Mouse (Mus musculus) heart, embryonic 11.5 days (tissue): Measurements from ENCODE around the gene Dusp1. TPM values are rescaled to one million over a fixed set of nuclear protein-coding genes. Genes with fewer than 3 reads are reported as not detected.

Source experiments
- ATAC-seq: fragments of 200-750 bp; cut with Nextera tagmentation; replicated peaks from 2 replicates; pipeline ENCODE4 v1.8.0; 2017; ENCODE audit warnings: moderate library complexity; ENCODE audit not compliant: insufficient number of reproducible peaks, low FRiP score, low TSS enrichment
- H3K27ac ChIP-seq: fragments of 300-500 bp; sonication (generic); 2 replicates; pipeline ENCODE4 v1.5.1; 2014; ENCODE audit warnings: mild to moderate bottlenecking, low read depth, low read length
- H3K27me3 ChIP-seq: fragments of 300-500 bp; sonication (generic); 2 replicates; pipeline ENCODE4 v1.6.1; 2014; ENCODE audit warnings: mild to moderate bottlenecking, low read length, mixed read lengths; ENCODE audit not compliant: control insufficient read depth, insufficient read depth
- H3K36me3 ChIP-seq: fragments of 300-500 bp; sonication (generic); 2 replicates; pipeline ENCODE4 v1.6.1; 2014; ENCODE audit warnings: mild to moderate bottlenecking, low read length, moderate library complexity, mixed read lengths; ENCODE audit not compliant: control insufficient read depth, insufficient read depth
- H3K4me1 ChIP-seq: fragments of 300-500 bp; sonication (generic); 2 replicates; pipeline ENCODE4 v1.6.1; 2014; ENCODE audit warnings: low read length; ENCODE audit not compliant: control insufficient read depth, insufficient read depth
- H3K4me2 ChIP-seq: fragments of 300-500 bp; sonication (generic); 2 replicates; pipeline ENCODE4 v1.6.1; 2014; ENCODE audit warnings: mild to moderate bottlenecking, moderate library complexity
- H3K4me3 ChIP-seq: fragments of 300-500 bp; sonication (generic); 2 replicates; pipeline ENCODE4 v1.5.1; 2014; ENCODE audit warnings: low read depth, low read length
- H3K9ac ChIP-seq: fragments of 300-500 bp; sonication (generic); 2 replicates; pipeline ENCODE4 v1.6.1; 2014; ENCODE audit warnings: mild to moderate bottlenecking, low read depth, low read length, moderate library complexity
- H3K9me3 ChIP-seq: fragments of 300-500 bp; sonication (generic); replicated peaks from 2 replicates; pipeline ENCODE4 v1.6.1; 2016; ENCODE audit warnings: low read length; ENCODE audit not compliant: control insufficient read depth
- WGBS: fragments of 180-500 bp; shearing (Covaris S2); extraction: QIAGEN DNeasy Blood & Tissue Kit; methylation state at CpG from one replicate; pipeline ENCODE4 v1.1.7; 2014; ENCODE audit not compliant: insufficient replicate concordance; 5-methylcytosine and 5-hydroxymethylcytosine counted together
- polyA plus RNA-seq: library from polyadenylated mRNA; unstranded; fragments of >200 nt; fragmentation: Nextera tagmentation; extraction: Ambion mirVana; gene quantifications from 2 replicates; pipeline ENCODE4 v1.2.1, GENCODE M21; 2014

The Dusp1 gene
- polyA plus RNA-seq, 1 experiment from 2014 or later = 30.0 TPM

DNA sequence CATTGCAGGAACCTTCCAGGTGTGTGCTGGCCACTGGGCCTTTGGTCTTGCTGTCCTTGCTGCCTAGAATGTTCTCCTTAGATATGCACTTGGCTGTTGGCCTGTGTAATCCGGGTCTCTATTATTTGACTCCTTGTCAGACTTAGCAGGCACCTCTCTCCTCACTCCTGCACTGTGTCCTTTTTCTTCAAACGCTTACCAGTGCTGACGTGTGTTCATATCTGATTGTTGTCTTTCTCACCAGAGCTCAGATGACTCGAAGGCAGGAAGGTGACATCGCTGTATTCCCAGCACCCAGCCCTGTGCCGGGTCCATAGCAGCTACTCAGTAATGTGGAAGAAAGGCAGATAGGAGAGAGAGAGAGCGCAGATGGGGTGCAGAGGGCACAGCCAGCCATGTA is 33.0 kb upstream of the Dusp1 start:
- Histone ChIP-seq H3K36me3 (no peaks in the 10 kb centered on the region), H3K27me3 (no peaks in the 10 kb centered on the region), H3K4me1 (peaks cover 50% of the 10 kb centered on the region), H3K9me3 (no peaks in the 10 kb centered on the region), H3K4me3 (no peak overlapping the region), H3K27ac (peak overlapping the region; percentile 95), H3K4me2 (no peak overlapping the region), H3K9ac (peak overlapping the region; percentile 29; the same call in 1 of the 2 replicates)
- ATAC-seq = peak; percentile 16; the same call in 1 of the 2 replicates
- WGBS = 33% methylated on average over 7 of the region's 7 CpGs

DNA sequence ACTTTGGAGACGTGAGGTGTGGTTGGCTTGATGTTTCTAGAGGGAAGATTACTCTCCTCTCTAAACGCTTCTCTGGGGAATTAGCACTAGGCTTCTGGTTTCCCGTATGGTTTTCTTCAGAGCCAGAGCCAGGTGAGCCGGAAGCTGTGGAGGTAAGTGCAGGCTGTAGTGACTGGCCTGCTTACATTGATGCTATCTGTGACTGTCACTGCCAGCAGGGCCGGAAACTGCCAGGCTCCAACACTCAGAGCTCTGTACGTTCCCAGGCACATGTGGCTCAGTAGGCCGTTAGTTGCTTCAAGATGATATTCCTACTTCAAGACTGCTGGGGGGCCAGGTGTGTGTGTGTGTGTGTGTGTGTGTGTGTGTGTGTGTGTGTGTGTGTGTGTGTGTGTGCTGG is 32.2 kb upstream of the Dusp1 start:
- WGBS = 70% methylated on average over 7 of the region's 7 CpGs
- Histone ChIP-seq H3K9me3 (no peaks in the 10 kb centered on the region), H3K36me3 (no peaks in the 10 kb centered on the region), H3K27ac (peak overlapping the region; percentile 16), H3K4me3 (no peak overlapping the region), H3K27me3 (no peaks in the 10 kb centered on the region), H3K9ac (no peak overlapping the region), H3K4me1 (peaks cover 47% of the 10 kb centered on the region), H3K4me2 (no peak overlapping the region)
- ATAC-seq = no peak

DNA sequence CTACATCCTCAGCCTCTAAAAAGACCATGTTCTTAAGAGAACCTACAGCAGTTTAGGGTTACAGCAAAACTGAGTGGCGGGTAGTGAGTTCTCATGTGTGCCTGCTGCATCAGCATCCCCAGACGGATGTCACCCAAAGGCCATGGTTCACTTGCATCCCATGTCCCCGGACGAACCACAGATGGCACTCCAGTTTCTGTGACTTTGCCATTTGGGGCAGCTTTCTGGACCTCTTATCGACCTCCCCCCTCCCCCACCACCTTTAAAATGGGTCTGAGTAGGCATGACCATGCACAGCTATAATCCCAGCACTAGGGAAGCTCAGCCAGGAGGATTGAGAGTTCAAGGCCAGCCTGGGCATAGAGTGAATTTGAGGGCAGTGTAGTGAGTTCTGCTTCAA is 31.3 kb upstream of the Dusp1 start:
- Histone ChIP-seq H3K9ac (no peak overlapping the region), H3K27me3 (no peaks in the 10 kb centered on the region), H3K4me3 (no peak overlapping the region), H3K4me2 (no peak overlapping the region), H3K36me3 (no peaks in the 10 kb centered on the region), H3K9me3 (no peaks in the 10 kb centered on the region), H3K27ac (no peak overlapping the region), H3K4me1 (peaks cover 46% of the 10 kb centered on the region)
- no peak for ATAC-seq
- WGBS = 92% methylated on average over 5 of the region's 5 CpGs

DNA sequence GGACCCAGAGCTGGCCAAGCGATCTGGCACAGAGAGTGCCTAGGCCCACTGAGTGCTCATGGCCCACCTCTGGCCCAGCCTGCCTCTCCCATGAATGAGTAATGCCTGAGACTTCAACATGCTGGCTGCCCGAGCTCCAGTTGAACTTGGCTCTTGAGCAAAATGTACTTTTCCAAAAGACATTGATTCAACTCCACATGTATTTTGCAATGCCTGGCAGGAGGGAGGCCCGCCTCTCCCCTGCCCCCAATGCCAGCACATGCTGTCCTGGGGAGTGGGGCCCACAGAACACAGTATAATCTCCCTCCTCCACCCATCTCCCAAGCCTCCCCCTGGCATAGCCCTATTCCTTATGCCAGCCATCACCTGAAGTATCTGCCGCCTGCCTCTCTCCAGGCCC is 30.6 kb upstream of the Dusp1 start:
- Histone ChIP-seq H3K27ac (no peak overlapping the region), H3K36me3 (no peaks in the 10 kb centered on the region), H3K27me3 (no peaks in the 10 kb centered on the region), H3K4me1 (peaks cover 46% of the 10 kb centered on the region), H3K4me3 (no peak overlapping the region), H3K9me3 (no peaks in the 10 kb centered on the region), H3K9ac (no peak overlapping the region), H3K4me2 (no peak overlapping the region)
- WGBS = 89% methylated on average over 4 of the region's 4 CpGs
- ATAC-seq = no peak

DNA sequence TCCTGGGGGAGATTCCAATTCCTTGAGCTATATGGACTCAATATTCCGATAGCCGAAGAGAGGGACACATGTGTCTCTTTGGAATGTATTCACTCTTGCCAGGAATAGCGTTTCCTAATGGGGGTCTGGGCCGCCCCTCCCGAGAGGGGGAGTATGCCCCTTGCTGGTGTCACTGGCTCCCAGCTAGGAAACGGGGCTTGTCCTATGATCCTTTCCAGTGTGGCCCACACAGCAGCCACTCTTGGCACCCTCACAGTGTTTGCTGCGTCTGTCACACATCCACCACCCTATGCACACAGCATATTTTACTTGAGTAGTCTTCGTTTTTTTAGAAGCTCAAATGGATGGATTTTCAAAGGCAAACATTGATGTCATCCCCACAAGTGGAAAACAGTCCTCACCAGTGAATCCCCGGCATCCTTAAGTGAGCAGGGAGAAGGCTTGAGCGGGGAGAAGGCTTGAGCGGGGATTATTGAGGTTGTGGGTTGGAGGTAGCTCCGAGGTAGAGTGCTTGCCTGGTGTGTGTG is 26.1 kb upstream of the Dusp1 start:
- Histone ChIP-seq H3K4me1 (peaks cover 32% of the 10 kb centered on the region), H3K9me3 (no peaks in the 10 kb centered on the region), H3K9ac (no peak overlapping the region), H3K27ac (no peak overlapping the region), H3K4me3 (no peak overlapping the region), H3K4me2 (no peak overlapping the region), H3K27me3 (no peaks in the 10 kb centered on the region), H3K36me3 (no peaks in the 10 kb centered on the region)
- WGBS = 85% methylated on average over 12 of the region's 12 CpGs
- ATAC-seq = no peak

DNA sequence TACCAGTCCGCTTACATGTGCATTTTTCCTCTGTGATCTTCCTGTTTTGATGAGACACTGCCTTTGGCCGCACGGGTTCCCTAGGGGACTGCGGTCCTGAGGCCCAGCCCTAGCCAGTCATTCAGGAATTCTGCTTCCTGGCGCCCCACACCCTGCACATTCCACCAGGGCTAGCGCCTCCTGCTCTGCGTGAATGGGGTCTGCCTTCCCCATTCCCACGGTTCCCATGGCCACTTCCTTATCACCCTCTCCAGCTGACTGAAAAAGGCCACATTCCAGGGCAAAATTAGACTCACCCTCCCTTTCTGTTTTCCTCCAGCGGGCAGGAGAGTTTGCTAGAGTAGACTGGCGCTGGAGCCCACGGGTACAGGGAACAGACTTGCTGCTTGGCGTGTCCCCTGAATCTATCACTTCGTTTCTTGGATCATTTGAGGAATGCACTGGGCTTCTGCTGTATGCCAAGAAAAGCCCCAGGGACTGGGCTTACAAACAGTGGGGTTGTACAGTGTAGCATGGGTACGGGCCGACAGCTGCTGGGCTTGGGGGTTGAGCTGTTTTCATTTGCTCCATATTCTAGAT is 22.7 kb upstream of the Dusp1 start:
- H3K27ac ChIP-seq = peak overlapping the region; percentile 95
- WGBS = 13% methylated on average over 15 of the region's 15 CpGs
- H3K4me3 ChIP-seq = peak overlapping the region; percentile 4; the same call in 1 of the 2 replicates
- peak overlapping the region; percentile 50 for H3K9ac ChIP-seq
- no peaks in the 10 kb centered on the region for H3K9me3 ChIP-seq
- H3K36me3 ChIP-seq = no peaks in the 10 kb centered on the region
- peak; percentile 86 for ATAC-seq
- peaks cover 45% of the 10 kb centered on the region for H3K4me1 ChIP-seq
- no peaks in the 10 kb centered on the region for H3K27me3 ChIP-seq
- peak overlapping the region; percentile 54 for H3K4me2 ChIP-seq

DNA sequence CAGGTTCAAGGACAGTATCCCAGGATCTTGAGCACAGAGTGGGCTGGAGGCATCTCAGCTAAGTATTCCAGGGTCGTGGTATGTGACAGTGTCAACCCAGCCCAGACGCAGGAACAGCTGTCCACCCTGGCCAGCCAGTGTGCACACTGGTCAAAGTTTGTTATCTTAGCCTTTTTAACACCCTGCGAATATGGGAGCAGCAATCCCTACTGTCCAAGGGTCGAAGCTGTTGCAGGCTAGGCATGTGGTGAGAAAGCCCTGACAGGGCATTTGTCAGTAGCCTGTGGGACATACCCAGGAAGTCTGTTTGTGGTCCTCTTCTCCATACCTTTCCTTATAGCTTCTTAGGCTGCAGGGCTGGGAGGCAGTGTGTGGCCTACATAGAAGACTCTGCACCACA is 22.1 kb upstream of the Dusp1 start:
- Histone ChIP-seq H3K4me1 (peaks cover 51% of the 10 kb centered on the region), H3K36me3 (no peaks in the 10 kb centered on the region), H3K27ac (peak overlapping the region; percentile 95), H3K27me3 (no peaks in the 10 kb centered on the region), H3K9me3 (no peaks in the 10 kb centered on the region), H3K4me2 (peak overlapping the region; percentile 54), H3K9ac (peak overlapping the region; percentile 50; the same call in 1 of the 2 replicates), H3K4me3 (peak overlapping the region; percentile 4; the same call in 1 of the 2 replicates)
- 8% methylated on average over 4 of the region's 4 CpGs for WGBS
- ATAC-seq = 0 out of 2 replicates have a peak, but pooled peaks have one; percentile 4

DNA sequence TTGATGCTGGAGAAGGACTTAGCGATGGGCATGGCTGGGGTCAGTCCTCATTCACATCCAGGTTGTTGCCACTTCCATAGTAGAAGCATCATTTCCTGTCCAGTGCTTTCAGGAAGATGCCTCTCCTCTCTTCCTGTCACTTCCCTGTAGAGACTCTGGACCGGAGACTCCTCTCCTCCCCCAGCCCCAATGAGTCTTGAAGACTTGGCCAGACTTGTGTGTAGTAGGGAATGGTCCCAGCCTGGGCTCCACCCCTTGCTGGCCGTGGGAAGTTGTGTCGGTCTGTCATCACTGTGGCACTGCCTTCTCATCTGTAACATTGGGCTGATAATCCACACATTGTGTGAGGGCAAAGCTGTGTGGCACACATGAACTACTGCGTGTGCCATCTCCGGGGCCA is 21.7 kb upstream of the Dusp1 start:
- H3K27ac ChIP-seq = peak overlapping the region; percentile 95
- no peaks in the 10 kb centered on the region for H3K27me3 ChIP-seq
- H3K9me3 ChIP-seq = no peaks in the 10 kb centered on the region
- no peak for ATAC-seq
- H3K9ac ChIP-seq = no peak overlapping the region
- 67% methylated on average over 6 of the region's 6 CpGs for WGBS
- H3K4me1 ChIP-seq = peaks cover 55% of the 10 kb centered on the region
- H3K36me3 ChIP-seq = no peaks in the 10 kb centered on the region; the same call in 1 of the 2 replicates
- H3K4me3 ChIP-seq = no peak overlapping the region
- peak overlapping the region; percentile 54; the same call in 1 of the 2 replicates for H3K4me2 ChIP-seq

DNA sequence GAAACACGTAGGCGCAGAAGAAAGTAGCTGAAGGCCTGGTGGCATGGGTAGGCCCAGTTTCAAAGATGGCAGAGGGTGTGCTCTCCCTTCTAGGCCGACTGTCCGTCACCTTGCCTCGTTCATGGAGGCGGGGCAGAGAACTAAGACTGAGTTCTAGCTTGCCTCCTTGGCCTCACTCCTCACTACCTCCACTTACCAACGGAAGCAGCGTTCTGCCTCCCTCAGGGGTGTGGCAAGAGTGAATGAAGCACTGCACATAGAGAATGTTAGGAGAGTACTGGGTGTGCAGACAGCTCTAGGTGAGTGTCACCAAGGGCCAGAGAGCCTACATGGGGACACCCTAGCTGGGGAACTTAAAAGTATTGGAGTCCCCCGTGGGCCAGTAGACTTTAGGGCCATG is 21.1 kb upstream of the Dusp1 start:
- no peaks in the 10 kb centered on the region; the same call in 1 of the 2 replicates for H3K36me3 ChIP-seq
- peak overlapping the region; percentile 95 for H3K27ac ChIP-seq
- H3K4me1 ChIP-seq = peaks cover 59% of the 10 kb centered on the region
- H3K9me3 ChIP-seq = no peaks in the 10 kb centered on the region
- H3K9ac ChIP-seq = no peak overlapping the region
- no peak for ATAC-seq
- no peak overlapping the region for H3K4me2 ChIP-seq
- 95% methylated on average over 9 of the region's 9 CpGs for WGBS
- H3K27me3 ChIP-seq = no peaks in the 10 kb centered on the region
- no peak overlapping the region for H3K4me3 ChIP-seq
